Mouse (Mus musculus): ENCODE data around the gene Rgs5.

The Rgs5 gene

DNA sequence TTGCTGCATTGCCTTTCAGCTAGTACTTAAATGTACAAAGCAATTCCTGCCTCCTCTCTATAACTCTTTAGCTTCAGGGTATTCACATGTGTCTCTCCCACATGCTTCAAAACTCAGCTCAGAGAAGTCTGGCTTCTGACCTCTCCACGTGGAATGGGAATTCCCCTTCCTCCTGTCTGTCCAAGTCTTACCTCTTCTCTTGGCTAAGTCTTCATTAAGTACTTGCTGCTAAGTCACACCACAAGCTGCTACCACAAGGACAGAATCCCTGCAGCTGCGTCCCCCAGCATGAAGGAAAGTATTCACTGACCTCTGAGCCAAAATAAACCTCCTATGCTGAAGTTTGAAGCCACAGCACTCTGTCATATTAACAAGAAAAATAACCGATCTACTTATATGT, 71.0 kb downstream of the Rgs5 start:
- DNase-seq = no peak

GRCm38 (mm10) chr1:169730599-169731100, 75.3 kb downstream of the Rgs5 start:
- DNase-seq = no peak

- no peak for DNase-seq
Observed at GRCm38 (mm10) chr1:169736139-169736538, 80.8 kb downstream of the Rgs5 start.

DNA sequence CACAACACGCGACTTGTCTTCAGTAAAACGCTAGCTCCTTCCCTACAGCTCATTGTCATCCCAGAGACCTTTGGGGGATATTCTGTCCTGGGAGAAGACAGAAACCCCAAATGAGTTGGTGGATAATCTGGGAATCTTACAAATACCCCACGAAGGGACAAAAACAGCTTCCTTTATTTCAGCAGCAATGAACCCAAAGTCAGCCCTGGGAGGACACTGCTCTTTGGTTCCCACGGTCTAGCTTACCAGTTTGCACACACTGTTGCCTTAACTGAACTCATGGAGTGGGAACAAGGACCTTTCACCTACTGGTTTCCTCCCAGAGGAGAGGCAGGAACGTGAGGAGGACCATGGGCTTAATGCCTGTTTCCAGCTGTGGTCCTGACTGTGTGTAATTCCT, 81.9 kb downstream of the Rgs5 start:
- DNase-seq = no peak

DNA sequence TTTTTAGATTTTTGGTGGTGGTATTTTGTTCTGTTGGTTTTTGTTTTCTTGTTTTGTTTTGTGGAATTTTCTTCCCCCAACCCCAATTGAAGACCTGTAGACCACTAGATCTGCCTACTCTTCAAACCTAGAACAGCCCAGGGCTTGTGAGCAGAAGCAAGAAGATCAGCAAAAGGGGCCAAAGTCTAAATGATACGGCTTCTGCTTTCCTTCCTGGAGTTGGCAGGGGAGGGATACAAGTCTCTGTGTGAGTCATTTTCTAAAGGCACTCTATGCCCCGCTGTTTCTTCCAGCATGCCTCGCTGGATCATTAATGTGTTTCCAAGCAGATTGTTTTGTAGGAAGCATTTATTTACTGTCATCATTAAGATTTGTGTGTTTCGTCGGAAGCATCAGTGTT, 85.8 kb downstream of the Rgs5 start:
- no peak for DNase-seq

Measured in kidney, postnatal 25 days (tissue).